Mouse (Mus musculus): Measurements from ENCODE around the gene Jazf1.

Jazf1 gene

GRCm38 (mm10) chr6:52905100-52905499 is 163.3 kb downstream of the Jazf1 start:
- no peak for DNase-seq

- DNase-seq, result no peak
Measured at GRCm38 (mm10) chr6:52903226-52903960, 165.0 kb downstream of the Jazf1 start.

GRCm38 (mm10) chr6:52899574-52900245 is 168.7 kb downstream of the Jazf1 start:
- DNase-seq, result no peak

- no peak for DNase-seq
Measured at GRCm38 (mm10) chr6:52895075-52895474, 173.4 kb downstream of the Jazf1 start.

DNA sequence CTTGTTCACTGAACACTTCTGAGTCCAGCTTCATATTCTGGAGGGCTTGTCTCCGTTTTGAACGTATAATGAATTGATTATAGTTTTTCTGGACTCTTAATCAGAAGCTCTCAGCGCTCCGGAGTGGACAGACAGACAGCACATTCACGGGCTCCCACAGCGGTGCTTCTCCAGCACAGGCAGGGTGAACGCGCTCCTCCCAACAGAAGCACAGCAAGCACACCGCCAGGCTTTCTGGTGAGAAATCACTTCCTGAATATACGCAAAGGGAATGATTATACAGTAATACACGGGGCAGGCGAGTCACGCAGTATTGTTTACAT is 174.0 kb downstream of the Jazf1 start:
- no peak for DNase-seq

- DNase-seq, result no peak
Measured at GRCm38 (mm10) chr6:52893811-52894500, 174.5 kb downstream of the Jazf1 start.

GRCm38 (mm10) chr6:52892978-52893377 is 175.5 kb downstream of the Jazf1 start:
- no peak for DNase-seq

DNA sequence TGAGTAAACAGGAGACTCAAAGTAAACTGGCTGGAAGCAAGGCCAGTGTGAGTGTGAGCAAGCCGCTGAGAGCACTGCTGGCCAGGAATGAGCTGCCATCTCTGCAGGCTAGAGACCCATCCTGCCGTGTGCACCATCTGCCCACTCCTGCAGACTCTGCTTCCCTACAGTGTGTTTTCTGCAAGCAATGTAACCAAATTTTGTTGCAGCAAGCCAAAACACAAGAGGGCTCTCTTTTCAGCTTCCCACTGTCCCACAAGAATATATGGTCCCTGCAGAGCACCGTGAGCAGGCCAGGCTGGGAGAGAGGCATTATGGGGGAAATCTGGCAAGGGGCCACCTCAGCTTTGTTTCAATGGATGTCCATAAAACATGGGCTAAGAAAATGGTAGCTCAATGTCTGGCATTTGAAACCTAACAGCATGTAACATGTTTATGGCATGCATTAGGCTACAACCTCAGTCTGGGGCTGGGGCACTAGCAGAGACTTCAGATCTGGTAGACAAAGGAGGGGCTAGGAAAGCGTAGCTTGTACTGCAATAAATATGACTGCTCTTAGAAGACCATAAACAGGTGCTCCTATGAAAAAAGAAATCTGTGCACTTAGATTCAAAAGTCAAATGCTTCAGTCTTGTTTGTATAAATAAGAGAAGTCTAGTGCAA is 180.8 kb downstream of the Jazf1 start:
- peak; percentile 93 for DNase-seq

DNA sequence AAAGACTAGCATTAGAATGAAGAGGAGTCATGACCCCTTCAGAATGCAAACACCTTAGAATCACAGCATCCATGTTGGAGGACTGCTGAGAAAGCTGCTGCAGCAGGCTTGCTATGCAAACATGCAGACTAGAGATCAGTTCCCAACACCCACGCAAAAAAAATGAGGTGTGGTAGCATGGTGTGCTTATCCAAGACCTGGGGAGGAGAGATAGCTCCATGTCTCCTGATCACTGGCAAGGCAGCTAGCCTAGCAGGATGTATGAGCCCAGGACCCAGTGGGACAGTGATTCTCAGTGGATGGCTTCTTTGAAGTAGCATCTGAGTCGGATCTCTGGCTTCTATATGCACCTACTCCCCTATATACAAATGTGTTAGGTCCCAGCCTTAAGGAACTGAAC is 184.7 kb downstream of the Jazf1 start:
- no peak for DNase-seq

DNA sequence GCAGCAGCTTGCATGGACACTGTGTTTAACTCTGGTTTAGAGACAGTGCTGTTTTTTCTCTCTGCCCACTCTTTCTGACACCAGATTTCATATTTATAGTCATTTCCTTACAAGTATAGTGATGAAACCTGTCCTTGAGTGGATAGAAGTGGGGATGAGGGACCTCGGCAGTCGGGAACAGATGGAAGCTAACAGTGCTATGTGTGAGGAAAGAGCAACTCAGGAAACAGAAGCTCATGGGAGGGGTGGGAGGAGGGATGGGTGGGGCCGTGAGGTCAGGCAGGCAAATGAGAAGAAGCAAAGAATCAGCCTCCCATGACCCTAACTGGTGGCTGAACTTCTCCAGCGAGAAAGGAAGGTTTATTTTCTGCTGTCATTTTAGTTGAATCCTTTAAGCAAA is 191.3 kb downstream of the Jazf1 start:
- DNase-seq, result no peak

DNA sequence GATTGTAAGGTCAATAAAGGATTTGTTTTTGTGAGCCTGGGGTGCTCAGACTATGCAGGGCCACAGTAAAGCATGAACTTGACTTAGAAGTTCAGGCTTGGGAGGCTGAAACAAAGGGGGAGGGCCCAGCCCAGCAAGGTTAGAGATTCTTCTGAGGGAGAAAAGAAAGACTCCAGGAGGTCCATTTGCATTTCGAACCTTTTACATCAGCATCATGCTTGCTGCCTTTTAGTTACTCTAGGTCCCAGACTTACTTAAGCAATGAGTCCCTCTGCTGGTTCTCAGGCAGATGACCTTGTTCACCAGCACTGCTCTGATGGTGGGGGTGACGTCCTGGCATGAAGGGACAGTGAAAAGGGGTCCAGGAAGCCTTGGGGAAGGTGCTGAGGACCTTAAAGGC is 197.1 kb downstream of the Jazf1 start:
- no peak for DNase-seq

DNA sequence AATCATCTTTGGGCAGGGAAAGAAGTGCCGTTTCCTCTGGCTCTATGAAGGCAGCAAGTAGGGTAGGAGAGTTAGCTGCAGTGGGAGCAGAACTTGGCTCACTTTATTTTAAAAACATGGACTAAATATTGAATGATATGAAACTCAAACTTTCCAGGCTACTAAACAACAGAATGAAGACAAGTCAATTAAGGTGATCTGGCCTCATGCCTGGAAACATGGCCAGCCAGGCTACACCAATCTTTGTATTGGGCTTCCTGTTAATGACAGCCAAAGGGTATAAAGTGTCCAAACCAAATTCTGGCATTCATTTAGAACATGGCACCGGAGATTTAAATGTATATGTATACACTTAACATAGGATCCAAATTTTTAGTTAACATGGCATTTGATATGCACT is 199.2 kb downstream of the Jazf1 start:
- DNase-seq, result no peak

DNA sequence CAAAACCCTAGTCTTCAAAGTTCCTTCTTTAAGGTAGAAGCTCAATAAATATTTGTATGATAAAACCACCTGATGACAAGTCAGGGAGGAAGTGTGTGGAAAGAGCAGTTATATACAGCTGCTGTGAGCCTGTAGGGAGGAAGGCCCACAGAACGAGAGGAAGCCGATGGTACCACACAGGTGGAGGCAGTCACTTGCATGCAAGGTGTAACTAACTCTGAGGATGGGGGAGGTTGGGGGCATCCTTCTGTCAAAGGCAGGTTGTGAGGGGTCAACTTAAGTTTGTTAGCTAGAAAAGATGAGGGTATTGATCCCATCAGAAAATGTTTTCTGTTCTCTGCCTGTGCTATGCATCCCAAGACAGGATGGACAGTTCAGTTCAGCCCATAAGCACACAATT is 200.1 kb downstream of the Jazf1 start:
- no peak for DNase-seq

GRCm38 (mm10) chr6:52861928-52862327 is 206.5 kb downstream of the Jazf1 start:
- no peak for DNase-seq

DNA sequence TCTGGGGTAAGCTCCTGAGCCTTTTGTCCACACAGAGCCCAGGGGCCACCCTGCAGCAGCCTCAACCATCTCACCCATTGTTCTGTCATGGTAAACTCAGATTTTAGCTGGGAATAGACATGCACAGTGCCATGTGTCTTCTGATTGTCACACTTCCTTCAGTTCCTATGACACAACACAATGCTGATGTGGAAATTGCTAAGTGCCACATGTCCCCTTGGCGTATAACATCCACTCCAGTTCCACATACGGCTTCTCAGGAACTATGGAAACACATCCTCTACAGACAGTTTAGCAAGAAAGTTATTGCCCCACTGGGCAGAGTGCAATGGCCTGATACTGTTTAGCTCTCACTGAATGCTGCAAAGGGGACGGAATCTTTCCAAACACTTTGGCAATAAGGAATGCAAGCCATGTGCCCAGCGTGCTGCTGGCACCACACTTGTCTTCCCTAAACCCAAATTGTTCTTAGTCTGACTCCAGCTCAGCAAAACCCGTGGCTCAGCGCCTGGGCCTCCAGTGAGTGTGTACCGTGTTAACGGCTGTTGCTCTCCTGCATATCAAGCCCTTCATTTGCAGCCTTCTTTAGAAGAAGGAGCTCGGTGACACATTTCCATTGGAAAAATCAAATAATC is 207.1 kb downstream of the Jazf1 start:
- DNase-seq, result peak; percentile 49

- no peak for DNase-seq
Measured at GRCm38 (mm10) chr6:52860713-52861112, 207.7 kb downstream of the Jazf1 start.

GRCm38 (mm10) chr6:52858911-52859431 is 209.5 kb downstream of the Jazf1 start:
- DNase-seq, result no peak

- no peak for DNase-seq
Measured at GRCm38 (mm10) chr6:52852404-52853107, 215.9 kb downstream of the Jazf1 start.

GRCm38 (mm10) chr6:52851975-52852374 is 216.5 kb downstream of the Jazf1 start:
- no peak for DNase-seq

- DNase-seq, result no peak
Measured at GRCm38 (mm10) chr6:52851019-52851418, 217.4 kb downstream of the Jazf1 start.

- DNase-seq, result no peak
Measured at GRCm38 (mm10) chr6:52848199-52848598, 220.2 kb downstream of the Jazf1 start.

- DNase-seq, result no peak
Measured at GRCm38 (mm10) chr6:52846314-52846713, 222.1 kb downstream of the Jazf1 start.

Measured in cerebellum, adult 9-11 months (tissue).